Mouse (Mus musculus) heart, adult 8-10 months (tissue): ENCODE data around the gene Olfr597. TPM values are rescaled to one million over a fixed set of nuclear protein-coding genes. Genes with fewer than 3 reads are reported as not detected.
"Not testable (repeated sequence)": the region's sequence is repeated elsewhere in the genome, so short reads cannot be mapped to it uniquely, and the experiment has no call there.

Source experiments
- DNase-seq: peaks from one replicate; pipeline ENCODE4 v3.0.0; 2022; ENCODE audit warnings: low spot score
- microRNA-seq: library from miRNA; unstranded; fragments of <30 nt; microRNA quantifications from one replicate; pipeline ENCODE4 v1.2.0, GENCODE M21; 2022
- total RNA-seq, 4 experiments: library from RNA; stranded (reverse); gene quantifications; 2 replicates each; pipeline ENCODE4 v1.2.4; 2022

Olfr597 gene
- not detected for total RNA-seq

- DNase-seq = not testable (repeated sequence)
These were observed at the start of gene Olfr597 for GRCm38 (mm10) chr7:103316015-103316414. Gene Olfr597, plus strand, starts transcription at chr7:103316315.

DNA sequence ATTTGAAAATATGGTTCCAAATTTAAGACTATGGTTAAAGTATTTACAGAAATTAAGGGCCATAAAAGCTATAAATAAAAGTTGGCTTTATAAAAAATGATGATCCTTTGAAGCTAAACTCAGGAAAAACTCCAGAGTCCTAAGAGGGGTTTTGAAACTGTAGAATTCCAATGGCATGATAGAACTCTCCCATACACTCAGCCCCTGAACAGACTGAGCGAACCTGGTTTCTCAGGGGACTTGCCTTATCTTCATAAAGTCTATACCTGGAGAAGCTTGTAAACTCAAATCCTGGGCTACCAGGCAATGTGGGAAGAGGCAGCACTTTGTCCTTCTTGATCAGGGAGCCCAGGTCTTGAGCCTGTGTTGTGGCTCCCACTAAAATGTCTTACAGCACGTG, 10.8 kb upstream of the Olfr597 start, which contains the start of gene Olfr596:
TSS of gene Olfr596 (plus strand) at position 301 of the 400 bp plus-strand sequence.
- DNase-seq = not testable (repeated sequence)

DNA sequence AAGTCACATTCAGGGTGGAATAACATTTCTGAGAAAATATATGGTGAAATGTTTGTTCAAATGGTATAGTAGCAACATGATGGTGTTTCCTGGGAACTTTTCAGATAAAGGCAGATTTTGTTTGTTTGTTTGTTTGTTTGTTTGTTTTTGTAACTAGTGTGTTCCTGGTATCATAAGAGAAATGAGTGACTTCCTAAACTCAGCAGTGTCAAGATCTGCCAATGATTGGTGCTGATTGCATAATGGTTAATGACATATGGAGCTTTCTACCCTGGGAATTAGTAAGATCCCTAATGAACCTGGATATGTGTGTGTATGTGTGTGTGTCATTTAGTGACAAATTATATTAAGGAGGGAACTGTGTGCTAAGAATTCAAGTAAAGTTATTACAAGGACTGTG, 7.2 kb downstream of the Olfr597 start, which contains the start of gene Olfr598:
TSS of gene Olfr598 (plus strand) at position 301 of the 400 bp plus-strand sequence.
- DNase-seq = no peak

DNA sequence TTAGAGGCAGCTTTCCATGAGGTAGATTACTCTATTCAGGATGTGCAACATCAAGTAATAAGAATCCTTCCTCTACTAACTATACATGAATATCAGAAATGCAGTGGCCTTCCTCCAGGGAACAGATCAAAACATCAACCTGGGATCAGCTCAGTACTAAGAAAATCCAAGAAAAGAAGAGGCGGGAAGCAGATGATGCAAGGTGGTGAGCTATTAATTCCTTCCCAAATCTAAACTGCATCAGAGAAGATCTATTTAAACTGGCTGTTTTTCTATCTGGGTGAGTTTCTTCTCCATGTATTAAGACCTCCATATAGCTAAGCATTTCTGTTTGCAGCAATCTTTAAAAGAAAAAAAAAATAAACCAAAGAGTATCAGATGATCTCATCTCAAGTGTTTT, 19.5 kb downstream of the Olfr597 start, which contains the start of gene Olfr599:
TSS of gene Olfr599 (plus strand) at position 301 of the 400 bp plus-strand sequence.
- no peak for DNase-seq

DNA sequence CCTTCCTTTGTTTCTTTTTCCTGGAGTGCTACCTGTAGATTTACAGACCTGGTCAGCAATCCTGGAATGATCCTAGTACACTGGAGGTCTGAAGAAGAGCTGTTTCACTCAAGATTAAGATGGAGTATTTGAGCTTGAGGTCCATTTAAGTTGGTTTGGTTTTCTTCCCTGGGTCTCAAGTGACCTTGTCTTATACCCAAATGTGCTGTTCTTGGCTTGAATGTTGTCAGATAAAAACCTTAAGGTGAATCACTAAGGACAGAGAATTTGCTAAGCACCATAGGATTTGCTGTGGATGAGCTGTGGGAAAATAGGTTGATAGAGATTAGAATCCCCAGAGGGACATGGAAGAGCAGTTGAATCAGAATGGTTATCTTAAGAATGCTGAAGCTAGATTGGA, 33.5 kb downstream of the Olfr597 start, which contains the start of gene Olfr600:
TSS of gene Olfr600 (minus strand) at position 101 of the 400 bp plus-strand sequence.
- no peak for DNase-seq

DNA sequence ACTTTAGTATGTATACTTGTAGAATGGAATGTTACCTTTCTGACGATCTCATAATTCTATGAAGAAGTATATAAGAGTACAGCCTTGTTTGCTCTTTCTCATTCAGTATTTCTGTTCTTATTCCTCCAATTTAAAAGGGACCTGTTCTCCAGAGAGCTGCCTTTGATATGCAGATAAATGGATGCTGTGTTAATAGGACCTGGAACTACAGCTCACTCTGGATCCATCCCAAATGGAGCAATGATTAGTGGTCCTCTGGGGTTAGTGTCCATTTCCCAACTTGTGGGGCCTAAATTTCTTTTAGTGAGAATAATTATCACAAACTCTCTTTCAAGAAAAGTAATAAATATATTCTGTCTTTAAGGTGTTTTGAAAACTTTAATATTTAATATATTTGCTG, 46.4 kb downstream of the Olfr597 start, which contains the start of gene Olfr601:
TSS of gene Olfr601 (minus strand) at position 101 of the 400 bp plus-strand sequence.
- no peak for DNase-seq

Small RNAs within 50 kb of the gene (microRNA-seq; reads per million reads assigned to microRNA genes)
- gene Gm23550 = not detected

Other genes with a start within 250 kb of the Olfr597 start
- gene Olfr584, start 234.4 kb upstream of the Olfr597 start, total RNA-seq = not detected
- gene Olfr585, start 218.6 kb upstream of the Olfr597 start, total RNA-seq = not detected
- not detected for gene Olfr586, start 190.7 kb upstream of the Olfr597 start, total RNA-seq
- gene Olfr588-ps1, start 175.4 kb upstream of the Olfr597 start, total RNA-seq = not detected
- gene Olfr589, start 160.0 kb upstream of the Olfr597 start, total RNA-seq = not detected
- gene Olfr591, start 138.0 kb upstream of the Olfr597 start, total RNA-seq = not detected
- not detected for gene Olfr592, start 131.5 kb upstream of the Olfr597 start, total RNA-seq
- not detected for gene Olfr593, start 104.5 kb upstream of the Olfr597 start, total RNA-seq
- gene Olfr594, start 99.3 kb upstream of the Olfr597 start, total RNA-seq = not detected
- gene Usp17ld, start 63.8 kb upstream of the Olfr597 start, total RNA-seq = not detected
- gene Olfr596, start 10.7 kb upstream of the Olfr597 start, total RNA-seq = not detected
- not detected for gene Olfr598, start 7.3 kb downstream of the Olfr597 start, total RNA-seq
- gene Olfr599, start 19.6 kb downstream of the Olfr597 start, total RNA-seq = not detected
- not detected for gene Olfr600, start 33.4 kb downstream of the Olfr597 start, total RNA-seq
- not detected for gene Olfr601, start 46.3 kb downstream of the Olfr597 start, total RNA-seq
- not detected for gene Olfr603, start 69.9 kb downstream of the Olfr597 start, total RNA-seq
- not detected for gene Usp17lc, start 98.8 kb downstream of the Olfr597 start, total RNA-seq
- not detected for gene Olfr605, start 129.1 kb downstream of the Olfr597 start, total RNA-seq
- gene Olfr606, start 132.7 kb downstream of the Olfr597 start, total RNA-seq = not detected
- gene Olfr607, start 147.8 kb downstream of the Olfr597 start, total RNA-seq = not detected
- not detected for gene Olfr608, start 153.6 kb downstream of the Olfr597 start, total RNA-seq
- gene Olfr609, start 181.7 kb downstream of the Olfr597 start, total RNA-seq = not detected
- not detected for gene Olfr610, start 195.8 kb downstream of the Olfr597 start, total RNA-seq
- not detected for gene Olfr611, start 204.5 kb downstream of the Olfr597 start, total RNA-seq
- not detected for gene Olfr612, start 226.4 kb downstream of the Olfr597 start, total RNA-seq
- not detected for gene Olfr613, start 231.8 kb downstream of the Olfr597 start, total RNA-seq
- not detected for gene Olfr615, start 239.8 kb downstream of the Olfr597 start, total RNA-seq